Mouse (Mus musculus): Measurements from ENCODE around the gene Slc17a8.
"Not testable (repeated sequence)": the region's sequence is repeated elsewhere in the genome, so short reads cannot be mapped to it uniquely, and the experiment has no call there.

The Slc17a8 gene

GRCm38 (mm10) chr10:89589877-89590276, 31.2 kb downstream of the Slc17a8 start:
- no peak for DNase-seq (ENCODE audit: low read depth, low spot score)

GRCm38 (mm10) chr10:89588708-89589107, 32.3 kb downstream of the Slc17a8 start:
- no peak for DNase-seq (ENCODE audit: low read depth, low spot score)

GRCm38 (mm10) chr10:89584709-89585108, 36.3 kb downstream of the Slc17a8 start:
- no peak for DNase-seq (ENCODE audit: low read depth, low spot score)

GRCm38 (mm10) chr10:89578801-89579200, 42.3 kb downstream of the Slc17a8 start:
- DNase-seq (ENCODE audit: low read depth, low spot score), result no peak

GRCm38 (mm10) chr10:89577666-89578065, 43.4 kb downstream of the Slc17a8 start:
- no peak for DNase-seq (ENCODE audit: low read depth, low spot score)

GRCm38 (mm10) chr10:89573421-89573820, 47.6 kb downstream of the Slc17a8 start:
- no peak for DNase-seq (ENCODE audit: low read depth, low spot score)

- DNase-seq (ENCODE audit: low read depth, low spot score), result no peak
Measured at GRCm38 (mm10) chr10:89572946-89573345, 48.1 kb downstream of the Slc17a8 start.

GRCm38 (mm10) chr10:89567391-89567790, 53.7 kb downstream of the Slc17a8 start:
- no peak for DNase-seq (ENCODE audit: low read depth, low spot score)

GRCm38 (mm10) chr10:89565301-89566022, 55.6 kb downstream of the Slc17a8 start:
- no peak for DNase-seq (ENCODE audit: low read depth, low spot score)

GRCm38 (mm10) chr10:89562113-89562512, 58.9 kb downstream of the Slc17a8 start:
- no peak for DNase-seq (ENCODE audit: low read depth, low spot score)

- DNase-seq (ENCODE audit: low read depth, low spot score), result no peak
Measured at GRCm38 (mm10) chr10:89559351-89559750, 61.7 kb downstream of the Slc17a8 start.

GRCm38 (mm10) chr10:89554885-89555284, 66.2 kb downstream of the Slc17a8 start:
- not testable (repeated sequence) for DNase-seq (ENCODE audit: low read depth, low spot score)

GRCm38 (mm10) chr10:89553855-89554254, 67.2 kb downstream of the Slc17a8 start:
- not testable (repeated sequence) for DNase-seq (ENCODE audit: low read depth, low spot score)

- no peak for DNase-seq (ENCODE audit: low read depth, low spot score)
Measured at GRCm38 (mm10) chr10:89553015-89553414, 68.0 kb downstream of the Slc17a8 start.

- DNase-seq (ENCODE audit: low read depth, low spot score), result no peak
Measured at GRCm38 (mm10) chr10:89551657-89552056, 69.4 kb downstream of the Slc17a8 start.

GRCm38 (mm10) chr10:89548028-89548427, 73.0 kb downstream of the Slc17a8 start:
- DNase-seq (ENCODE audit: low read depth, low spot score), result no peak

GRCm38 (mm10) chr10:89546989-89547388, 74.1 kb downstream of the Slc17a8 start:
- no peak for DNase-seq (ENCODE audit: low read depth, low spot score)

- DNase-seq (ENCODE audit: low read depth, low spot score), result no peak
Measured at GRCm38 (mm10) chr10:89543867-89544266, 77.2 kb downstream of the Slc17a8 start.

GRCm38 (mm10) chr10:89542321-89542720, 78.7 kb downstream of the Slc17a8 start:
- no peak for DNase-seq (ENCODE audit: low read depth, low spot score)

- DNase-seq (ENCODE audit: low read depth, low spot score), result no peak
Measured at GRCm38 (mm10) chr10:89532929-89533727, 87.9 kb downstream of the Slc17a8 start, which contains the start of gene Nr1h4. TSS of gene Nr1h4 (minus strand) at chr10:89533585.

- DNase-seq (ENCODE audit: low read depth, low spot score), result no peak
Measured at GRCm38 (mm10) chr10:89532451-89532850, 88.6 kb downstream of the Slc17a8 start.

GRCm38 (mm10) chr10:89531976-89532375, 89.1 kb downstream of the Slc17a8 start:
- DNase-seq (ENCODE audit: low read depth, low spot score), result no peak

- no peak for DNase-seq (ENCODE audit: low read depth, low spot score)
Measured at GRCm38 (mm10) chr10:89531194-89531634, 89.8 kb downstream of the Slc17a8 start.
